Mouse (Mus musculus) heart, embryonic 11.5 days (tissue): ENCODE data around the gene Gsdma3. TPM values are rescaled to one million over a fixed set of nuclear protein-coding genes. Genes with fewer than 3 reads are reported as not detected.
A peak's percentile ranks its signal among the peaks of the same experiment; 100 is the strongest.

ENCODE experiments used
- ATAC-seq: fragments of 200-750 bp; cut with Nextera tagmentation; replicated peaks from 2 replicates; pipeline ENCODE4 v1.8.0; 2017; ENCODE audit warnings: moderate library complexity; ENCODE audit not compliant: insufficient number of reproducible peaks, low FRiP score, low TSS enrichment
- H3K27ac ChIP-seq: fragments of 300-500 bp; sonication (generic); 2 replicates; pipeline ENCODE4 v1.5.1; 2014; ENCODE audit warnings: mild to moderate bottlenecking, low read depth, low read length
- H3K27me3 ChIP-seq: fragments of 300-500 bp; sonication (generic); 2 replicates; pipeline ENCODE4 v1.6.1; 2014; ENCODE audit warnings: mild to moderate bottlenecking, low read length, mixed read lengths; ENCODE audit not compliant: control insufficient read depth, insufficient read depth
- H3K36me3 ChIP-seq: fragments of 300-500 bp; sonication (generic); 2 replicates; pipeline ENCODE4 v1.6.1; 2014; ENCODE audit warnings: mild to moderate bottlenecking, low read length, moderate library complexity, mixed read lengths; ENCODE audit not compliant: control insufficient read depth, insufficient read depth
- H3K4me1 ChIP-seq: fragments of 300-500 bp; sonication (generic); 2 replicates; pipeline ENCODE4 v1.6.1; 2014; ENCODE audit warnings: low read length; ENCODE audit not compliant: control insufficient read depth, insufficient read depth
- H3K4me2 ChIP-seq: fragments of 300-500 bp; sonication (generic); 2 replicates; pipeline ENCODE4 v1.6.1; 2014; ENCODE audit warnings: mild to moderate bottlenecking, moderate library complexity
- H3K4me3 ChIP-seq: fragments of 300-500 bp; sonication (generic); 2 replicates; pipeline ENCODE4 v1.5.1; 2014; ENCODE audit warnings: low read depth, low read length
- H3K9ac ChIP-seq: fragments of 300-500 bp; sonication (generic); 2 replicates; pipeline ENCODE4 v1.6.1; 2014; ENCODE audit warnings: mild to moderate bottlenecking, low read depth, low read length, moderate library complexity
- H3K9me3 ChIP-seq: fragments of 300-500 bp; sonication (generic); replicated peaks from 2 replicates; pipeline ENCODE4 v1.6.1; 2016; ENCODE audit warnings: low read length; ENCODE audit not compliant: control insufficient read depth
- WGBS: fragments of 180-500 bp; shearing (Covaris S2); extraction: QIAGEN DNeasy Blood & Tissue Kit; methylation state at CpG from one replicate; pipeline ENCODE4 v1.1.7; 2014; ENCODE audit not compliant: insufficient replicate concordance; 5-methylcytosine and 5-hydroxymethylcytosine counted together
- polyA plus RNA-seq: library from polyadenylated mRNA; unstranded; fragments of >200 nt; fragmentation: Nextera tagmentation; extraction: Ambion mirVana; gene quantifications from 2 replicates; pipeline ENCODE4 v1.2.1, GENCODE M21; 2014

Gene Gsdma3
- polyA plus RNA-seq = 0.14 TPM in 1 of 2 replicates, not detected in the other

- Histone ChIP-seq H3K4me1 (no peaks in the 10 kb centered on the region), H3K9ac (no peak within 1 kb of the TSS), H3K4me3 (no peak within 1 kb of the TSS), H3K27ac (no peak within 1 kb of the TSS), H3K27me3 (no peaks in the 10 kb centered on the region; the same call in 1 of the 2 replicates), H3K36me3 (no peaks in the 10 kb centered on the region), H3K9me3 (no peaks in the 10 kb centered on the region), H3K4me2 (no peak within 1 kb of the TSS)
- no peak for ATAC-seq
- 86% methylated on average over 10 of the region's 10 CpGs for WGBS
Measured at GRCm38 (mm10) chr11:98625611-98626410, at the start of gene Gsdma3, which contains the start of gene Gm12355. TSS of gene Gsdma3 (plus strand) at chr11:98626360. TSS of gene Gm12355 (minus strand) at chr11:98625661.

DNA sequence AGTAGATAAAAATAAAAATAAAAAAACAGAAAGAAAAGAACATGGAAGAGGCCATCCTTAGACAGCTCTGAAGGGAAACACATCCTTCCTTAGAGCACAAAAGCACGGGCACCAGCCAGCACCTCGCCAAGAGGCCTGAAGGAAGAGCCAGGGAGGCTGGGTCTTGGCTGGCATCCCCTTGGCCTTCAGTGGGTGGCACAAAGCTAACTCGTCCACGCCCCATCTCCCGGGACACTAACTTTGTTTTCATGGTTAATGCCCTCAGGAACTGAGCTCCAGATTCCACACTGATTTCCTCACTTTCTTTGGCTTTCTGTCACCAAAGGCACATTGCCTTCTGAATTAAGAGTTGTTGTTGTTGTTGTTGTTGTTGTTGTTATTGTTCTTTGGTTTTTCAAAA is 48.4 kb upstream of the Gsdma3 start:
- H3K36me3 ChIP-seq = peaks cover 4% of the 10 kb centered on the region
- H3K4me3 ChIP-seq = no peak overlapping the region
- no peaks in the 10 kb centered on the region for H3K9me3 ChIP-seq
- no peak overlapping the region for H3K9ac ChIP-seq
- ATAC-seq = no peak
- peaks cover 33% of the 10 kb centered on the region for H3K4me1 ChIP-seq
- H3K27ac ChIP-seq = no peak overlapping the region
- WGBS = 81% methylated on average over 5 of the region's 5 CpGs
- no peaks in the 10 kb centered on the region for H3K27me3 ChIP-seq
- H3K4me2 ChIP-seq = no peak overlapping the region

DNA sequence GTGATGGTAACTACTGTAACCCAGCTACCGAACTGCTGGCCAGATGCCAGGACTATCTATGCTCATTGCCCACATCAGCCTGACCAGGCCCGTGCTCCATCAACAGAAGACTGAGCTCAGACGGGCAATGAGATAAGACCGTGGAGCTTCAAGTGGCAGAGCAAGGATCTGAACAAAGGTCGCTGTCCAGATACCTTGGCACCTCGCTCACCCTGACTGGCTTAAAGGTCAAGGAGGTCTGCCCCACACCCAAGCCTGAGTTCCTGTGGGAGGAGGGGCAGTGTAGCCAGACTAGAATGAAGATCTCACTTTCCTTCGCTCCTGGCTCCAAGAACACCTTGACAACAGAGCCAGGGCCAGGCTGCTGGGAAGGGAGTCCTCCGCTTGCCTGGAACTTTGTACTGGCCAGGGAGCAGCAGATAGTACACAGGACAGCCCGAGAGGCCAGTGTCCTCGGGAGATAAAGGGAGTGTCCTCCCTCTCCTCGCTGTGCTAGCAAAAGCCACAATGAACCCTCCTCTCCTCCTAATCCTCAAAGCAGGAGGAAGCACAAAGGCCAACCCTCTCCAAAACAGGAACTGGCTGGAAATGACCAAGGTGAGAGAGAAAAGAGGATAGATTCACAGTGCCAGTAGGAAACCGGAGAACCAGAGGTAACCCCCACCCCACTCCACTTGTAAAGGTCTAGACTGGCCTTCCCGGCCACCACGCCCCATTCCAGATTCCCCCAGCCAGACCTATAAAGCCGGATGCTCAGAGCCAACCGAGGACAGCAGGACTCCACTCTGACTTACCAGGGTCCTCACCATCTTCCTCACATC is 45.6 kb upstream of the Gsdma3 start:
- no peaks in the 10 kb centered on the region for H3K9me3 ChIP-seq
- H3K9ac ChIP-seq = peak overlapping the region; percentile 49
- peaks cover 7% of the 10 kb centered on the region for H3K36me3 ChIP-seq
- peak overlapping the region; percentile 89 for H3K27ac ChIP-seq
- peak overlapping the region; percentile 18 for H3K4me3 ChIP-seq
- peaks cover 56% of the 10 kb centered on the region for H3K4me1 ChIP-seq
- peak overlapping the region; percentile 47 for H3K4me2 ChIP-seq
- no peaks in the 10 kb centered on the region for H3K27me3 ChIP-seq
- ATAC-seq = peak; percentile 73
- 34% methylated on average over 16 of the region's 16 CpGs for WGBS

DNA sequence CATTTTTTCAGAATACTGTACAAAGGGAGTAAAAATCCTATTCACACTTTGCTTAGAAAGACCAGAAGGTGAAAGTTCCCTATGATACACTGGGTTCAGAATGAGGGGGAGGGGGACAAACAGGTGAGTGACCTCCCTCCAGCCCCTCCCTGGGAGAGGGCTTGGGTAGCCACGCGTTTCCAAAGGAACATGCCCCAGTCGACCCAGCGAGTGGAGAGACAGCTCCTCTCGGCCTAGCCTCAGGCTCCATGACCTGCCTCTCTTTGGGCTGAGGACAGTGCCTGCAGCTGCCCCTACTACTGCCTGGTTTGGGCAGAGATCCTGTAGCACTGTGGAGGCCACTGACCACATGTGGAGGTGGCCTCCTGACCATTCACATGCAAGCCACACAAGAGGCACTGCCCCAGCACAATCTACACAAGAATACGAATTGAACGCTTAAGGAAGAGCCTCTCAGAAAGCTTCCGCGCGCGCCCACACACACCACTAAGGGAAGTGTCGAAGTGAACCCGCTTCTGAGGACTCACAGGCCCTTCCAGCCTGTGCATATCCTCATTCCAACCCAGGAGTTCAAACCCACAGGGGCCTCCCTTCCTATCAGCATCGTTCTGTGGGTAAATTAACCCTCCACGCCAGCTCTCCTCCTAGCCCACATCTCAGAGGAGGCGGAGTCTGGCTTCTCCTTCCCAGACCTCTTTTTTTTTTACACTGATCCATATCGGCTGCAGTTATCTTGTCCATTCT is 44.7 kb upstream of the Gsdma3 start:
- Histone ChIP-seq H3K9me3 (no peaks in the 10 kb centered on the region), H3K9ac (peak overlapping the region; percentile 49; the same call in 1 of the 2 replicates), H3K36me3 (peaks cover 7% of the 10 kb centered on the region), H3K27me3 (no peaks in the 10 kb centered on the region), H3K27ac (peak overlapping the region; percentile 89), H3K4me2 (peak overlapping the region; percentile 47), H3K4me3 (peak overlapping the region; percentile 18), H3K4me1 (peaks cover 62% of the 10 kb centered on the region)
- no peak for ATAC-seq
- WGBS = 52% methylated on average over 17 of the region's 17 CpGs

DNA sequence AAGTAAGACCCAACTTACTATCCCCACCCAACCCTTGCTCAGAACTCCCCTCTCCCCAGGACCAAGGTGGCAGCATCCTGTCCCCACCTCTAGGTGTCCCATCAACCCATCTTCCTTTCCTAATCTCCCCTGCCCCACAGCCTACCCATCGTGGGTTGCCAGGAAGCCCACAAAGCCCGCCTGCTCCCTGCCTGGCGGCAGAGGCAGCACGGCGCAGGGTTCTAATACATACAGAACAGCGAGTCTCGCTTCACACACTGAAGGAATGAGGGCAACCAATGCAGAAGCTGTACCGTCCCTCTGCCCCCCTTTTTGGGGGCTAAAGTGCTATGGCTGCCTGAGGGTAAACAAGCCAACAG is 44.2 kb upstream of the Gsdma3 start:
- 63% methylated on average over 8 of the region's 8 CpGs for WGBS
- Histone ChIP-seq H3K9ac (peak overlapping the region; percentile 28; the same call in 1 of the 2 replicates), H3K4me1 (peaks cover 62% of the 10 kb centered on the region), H3K36me3 (peaks cover 7% of the 10 kb centered on the region), H3K4me3 (peak overlapping the region; percentile 18), H3K9me3 (no peaks in the 10 kb centered on the region), H3K27me3 (no peaks in the 10 kb centered on the region), H3K4me2 (peak overlapping the region; percentile 47), H3K27ac (peak overlapping the region; percentile 89)
- ATAC-seq = no peak

DNA sequence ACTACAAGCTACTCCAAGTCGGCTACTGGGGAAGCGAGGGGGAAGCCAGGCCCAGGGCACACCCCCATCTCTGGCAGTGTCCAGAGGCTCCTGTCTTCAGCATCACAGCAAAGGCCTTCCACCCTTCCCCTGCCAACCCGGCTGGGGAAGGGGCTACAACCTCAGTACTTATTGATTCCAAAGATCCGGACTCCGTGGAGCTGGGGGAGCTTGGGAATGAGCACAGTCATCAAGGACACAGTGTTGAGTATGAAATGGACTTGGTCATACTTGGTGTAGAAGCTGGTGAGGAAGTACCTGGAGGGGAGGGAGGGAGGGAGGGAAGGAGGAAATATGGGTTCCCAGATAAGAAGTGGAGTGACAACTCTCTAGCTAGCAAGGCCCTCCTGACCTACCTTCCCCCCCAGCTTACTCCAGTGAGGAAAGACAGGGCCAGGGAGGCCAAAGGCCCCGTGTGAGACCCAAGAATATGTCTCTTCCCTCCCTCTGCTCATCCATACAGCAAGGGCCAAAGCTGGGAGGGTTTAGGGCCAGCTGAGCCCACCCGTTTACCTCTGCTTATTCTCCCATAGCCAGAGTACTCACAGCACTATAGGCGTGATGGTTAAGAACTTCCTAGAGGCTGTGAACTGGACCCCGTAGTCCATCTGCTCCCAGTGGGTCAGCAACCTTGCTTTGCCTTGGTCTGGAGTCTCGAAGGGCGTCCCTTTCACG is 43.5 kb upstream of the Gsdma3 start:
- Histone ChIP-seq H3K4me3 (peak overlapping the region; percentile 18; the same call in 1 of the 2 replicates), H3K4me1 (peaks cover 66% of the 10 kb centered on the region), H3K4me2 (peak overlapping the region; percentile 47), H3K9me3 (no peaks in the 10 kb centered on the region), H3K27me3 (no peaks in the 10 kb centered on the region), H3K27ac (peak overlapping the region; percentile 89), H3K36me3 (peaks cover 7% of the 10 kb centered on the region), H3K9ac (peak overlapping the region; percentile 49; the same call in 1 of the 2 replicates)
- WGBS = 68% methylated on average over 12 of the region's 12 CpGs
- 0 out of 2 replicates have a peak, but pooled peaks have one; percentile 35 for ATAC-seq

DNA sequence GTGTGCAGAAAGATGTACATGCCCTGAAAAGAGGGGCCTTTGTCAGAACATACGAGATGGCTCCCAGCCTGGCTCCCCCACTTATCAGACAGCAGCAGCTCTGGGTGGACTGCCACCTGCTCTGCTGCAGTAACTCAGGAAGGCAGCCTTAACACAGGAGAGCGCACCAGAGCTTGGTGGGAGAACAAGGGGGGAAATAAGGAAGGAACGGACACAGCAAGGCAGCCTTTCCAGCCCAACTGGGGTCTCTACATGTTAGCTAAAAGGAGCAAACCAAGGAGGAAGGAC is 43.0 kb upstream of the Gsdma3 start:
- Histone ChIP-seq H3K4me1 (peaks cover 71% of the 10 kb centered on the region), H3K9me3 (no peaks in the 10 kb centered on the region), H3K36me3 (peaks cover 7% of the 10 kb centered on the region), H3K4me3 (no peak overlapping the region), H3K27ac (peak overlapping the region; percentile 89), H3K4me2 (peak overlapping the region; percentile 47), H3K27me3 (no peaks in the 10 kb centered on the region), H3K9ac (peak overlapping the region; percentile 49)
- WGBS = 76% methylated on average over 3 of the region's 3 CpGs
- peak; percentile 56; the same call in 1 of the 2 replicates for ATAC-seq

- peaks cover 7% of the 10 kb centered on the region for H3K36me3 ChIP-seq
- peak overlapping the region; percentile 89 for H3K27ac ChIP-seq
- no peak overlapping the region for H3K4me3 ChIP-seq
- no peak for ATAC-seq
- peak overlapping the region; percentile 49 for H3K9ac ChIP-seq
- peak overlapping the region; percentile 81 for H3K4me2 ChIP-seq
- no peaks in the 10 kb centered on the region for H3K27me3 ChIP-seq
- H3K4me1 ChIP-seq = peaks cover 74% of the 10 kb centered on the region
- H3K9me3 ChIP-seq = no peaks in the 10 kb centered on the region
- 26% methylated on average over 3 of the region's 3 CpGs for WGBS
Measured at GRCm38 (mm10) chr11:98583571-98583970, 42.6 kb upstream of the Gsdma3 start.
